Mouse (Mus musculus) ES-Bruce4 (cell line): ENCODE measurements around the gene Il17a.

Experiments
- CTCF ChIP-seq: IDR thresholded peaks from one replicate; pipeline ENCODE4 v1.8.1; 2011; ENCODE audit warnings: low read depth, low read length
- EP300 ChIP-seq: IDR thresholded peaks from 2 replicates; pipeline ENCODE4 v1.6.1; 2011; ENCODE audit warnings: low read depth, low read length; ENCODE audit not compliant: insufficient read depth
- POLR2A ChIP-seq: IDR thresholded peaks from one replicate; pipeline ENCODE4 v1.8.1; 2011; ENCODE audit warnings: low read length; ENCODE audit not compliant: insufficient read depth

GRCm38 (mm10) chr1:20682849-20683248, 47.9 kb upstream of the Il17a start:
- TF ChIP-seq POLR2A (no peak), CTCF (no peak), EP300 (no peak)
